Mouse (Mus musculus): ENCODE measurements around the gene Ptbp1.
A peak's percentile ranks its signal among the peaks of the same experiment; 100 is the strongest.

Gene Ptbp1

DNA sequence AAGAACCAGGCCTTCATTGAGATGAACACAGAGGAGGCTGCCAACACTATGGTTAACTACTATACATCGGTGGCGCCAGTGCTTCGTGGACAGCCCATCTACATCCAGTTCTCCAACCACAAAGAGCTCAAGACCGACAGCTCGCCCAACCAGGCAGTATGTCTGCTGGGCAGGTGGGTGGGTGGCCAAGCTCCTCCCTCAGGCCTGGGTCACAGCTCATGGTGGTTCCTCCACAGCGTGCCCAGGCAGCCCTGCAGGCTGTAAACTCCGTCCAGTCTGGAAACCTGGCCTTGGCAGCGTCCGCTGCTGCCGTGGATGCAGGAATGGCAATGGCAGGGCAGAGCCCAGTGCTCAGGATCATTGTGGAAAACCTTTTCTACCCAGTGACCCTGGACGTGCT, 4.9 kb downstream of the Ptbp1 start:
- DNase-seq (ENCODE audit: low read depth): no peak

DNA sequence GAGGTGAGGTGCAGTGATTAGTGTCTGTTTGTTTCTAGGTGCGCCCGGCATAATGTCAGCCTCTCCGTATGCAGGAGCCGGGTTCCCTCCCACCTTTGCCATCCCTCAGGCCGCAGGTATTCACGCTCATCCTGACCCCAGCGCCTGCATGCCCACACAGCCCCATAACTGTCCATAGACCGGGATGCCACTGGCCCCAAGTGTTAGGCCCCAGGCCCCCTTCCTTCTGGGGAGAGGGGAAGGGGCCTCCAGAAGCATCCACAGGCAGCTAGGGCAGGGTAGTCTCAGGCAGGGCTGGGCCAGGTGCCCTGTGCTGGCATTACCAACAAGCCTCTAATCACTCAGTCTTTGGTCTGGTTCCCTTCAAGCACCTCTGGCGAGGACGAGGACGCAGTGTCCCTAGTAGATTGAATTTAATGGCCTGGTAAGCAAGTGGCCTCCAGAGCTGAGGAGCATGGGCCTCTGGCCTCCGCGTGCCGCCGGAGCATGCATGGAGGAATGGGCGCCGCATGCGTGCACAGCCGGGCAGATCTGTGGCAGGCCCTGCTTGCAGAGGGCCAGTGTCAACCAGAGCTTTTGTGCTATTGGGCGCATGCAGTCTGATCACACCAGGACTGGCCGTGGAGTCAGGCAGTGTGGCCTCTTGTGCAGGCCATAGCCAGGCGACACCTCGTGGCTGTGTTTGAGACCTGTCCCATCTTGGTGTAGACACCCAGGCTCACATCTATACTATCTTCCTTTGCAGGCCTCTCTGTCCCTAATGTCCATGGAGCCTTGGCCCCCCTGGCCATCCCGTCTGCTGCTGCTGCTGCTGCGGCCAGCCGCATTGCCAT, 6.1 kb downstream of the Ptbp1 start:
- DNase-seq (ENCODE audit: low read depth): no peak

- DNase-seq (ENCODE audit: low read depth): no peak
Measured at GRCm38 (mm10) chr10:79861230-79862048, 7.2 kb downstream of the Ptbp1 start.

- no peak for DNase-seq (ENCODE audit: low read depth)
Measured at GRCm38 (mm10) chr10:79862049-79862788, 8.0 kb downstream of the Ptbp1 start.

- DNase-seq (ENCODE audit: low read depth): no peak
Measured at GRCm38 (mm10) chr10:79862925-79863324, 8.7 kb downstream of the Ptbp1 start.

- no peak for DNase-seq (ENCODE audit: low read depth)
Measured at GRCm38 (mm10) chr10:79864351-79865188, 10.3 kb downstream of the Ptbp1 start.

DNA sequence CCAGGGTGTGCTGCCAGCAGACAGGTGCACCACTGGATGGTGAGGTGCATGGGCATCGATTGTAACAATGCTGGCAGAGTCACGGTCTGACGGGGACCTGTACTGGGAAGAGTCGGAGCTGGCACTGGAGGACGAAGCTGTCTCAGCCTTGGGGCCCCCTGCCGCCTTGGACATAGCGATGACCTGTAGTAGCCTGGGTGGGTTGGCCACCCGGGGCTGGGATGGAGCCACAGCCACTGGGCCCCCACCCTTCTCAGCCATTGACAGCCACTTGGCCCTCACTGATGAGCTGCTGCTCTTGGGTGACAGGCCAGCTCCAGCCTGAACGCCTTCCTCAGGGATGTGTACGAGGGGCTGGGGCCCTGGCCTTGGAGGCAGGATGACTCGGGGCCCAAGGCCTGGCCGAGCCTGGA, 11.0 kb downstream of the Ptbp1 start:
- DNase-seq (ENCODE audit: low read depth): no peak

DNA sequence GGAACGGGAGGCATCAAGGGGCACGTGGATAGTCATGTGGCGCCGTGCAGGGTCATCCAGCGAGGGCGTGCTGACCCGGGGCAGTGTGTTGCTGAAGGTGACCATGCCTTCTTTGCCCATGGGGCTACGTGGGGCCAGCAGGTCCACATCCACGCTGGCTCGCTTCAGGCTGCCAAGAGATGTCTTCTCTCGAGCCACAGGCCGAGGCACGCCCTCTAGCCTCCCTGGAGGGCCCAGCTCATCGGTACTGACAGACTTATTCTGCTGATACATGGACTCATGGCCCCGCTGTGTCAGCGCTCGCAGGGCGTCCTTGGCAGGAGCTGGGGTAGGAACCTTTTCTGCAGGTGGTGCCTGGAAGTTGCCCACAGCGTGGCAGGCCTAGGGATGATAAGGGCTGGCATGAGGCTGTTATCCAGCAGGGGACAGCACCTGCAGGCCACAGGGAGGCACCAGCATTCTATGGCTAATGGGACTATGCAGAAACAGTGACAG, 11.6 kb downstream of the Ptbp1 start:
- DNase-seq (ENCODE audit: low read depth): no peak

DNA sequence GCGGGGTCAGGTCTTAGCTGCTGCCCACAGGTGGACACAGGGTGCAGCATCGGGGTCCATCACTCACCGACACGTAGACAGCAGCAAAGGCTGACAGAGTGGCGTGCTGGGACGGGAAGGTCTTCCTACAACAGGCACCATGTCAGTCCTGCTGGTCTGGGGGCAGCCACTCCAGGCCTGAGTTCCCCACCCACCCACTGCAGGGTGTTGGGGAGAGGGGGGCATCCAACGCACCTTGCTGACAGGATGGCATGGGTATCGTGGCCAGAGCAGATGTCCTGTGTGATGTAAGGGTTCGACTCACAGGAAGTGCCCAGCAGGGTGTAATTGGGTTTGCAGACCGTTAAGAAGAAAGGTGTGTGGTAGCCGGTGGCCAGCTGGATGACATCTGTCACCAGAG, 12.4 kb downstream of the Ptbp1 start:
- no peak for DNase-seq (ENCODE audit: low read depth)

DNA sequence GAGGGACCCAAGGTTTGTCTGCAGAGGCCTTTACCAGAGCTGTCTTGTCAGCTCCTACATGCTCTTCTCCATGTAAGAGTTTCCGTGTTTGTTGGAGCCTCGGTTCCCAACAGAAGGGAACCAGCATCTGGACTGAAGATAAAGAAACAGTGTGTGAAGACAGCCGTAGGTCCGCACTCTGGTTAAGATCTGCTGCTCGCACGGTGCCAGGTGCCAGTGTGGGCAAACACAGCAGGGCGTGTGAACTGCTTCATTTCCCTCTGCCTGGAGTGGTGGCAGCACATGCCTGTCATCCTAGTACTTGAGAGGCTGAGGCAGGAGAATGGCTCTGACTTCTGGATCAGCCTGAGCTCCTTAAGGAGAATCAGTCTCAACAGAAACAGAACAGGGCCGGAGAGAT, 17.6 kb downstream of the Ptbp1 start:
- DNase-seq (ENCODE audit: low read depth): no peak

- no peak for DNase-seq (ENCODE audit: low read depth)
Measured at GRCm38 (mm10) chr10:79872862-79873261, 18.6 kb downstream of the Ptbp1 start.

- DNase-seq (ENCODE audit: low read depth): no peak
Measured at GRCm38 (mm10) chr10:79873313-79873712, 19.1 kb downstream of the Ptbp1 start.

DNA sequence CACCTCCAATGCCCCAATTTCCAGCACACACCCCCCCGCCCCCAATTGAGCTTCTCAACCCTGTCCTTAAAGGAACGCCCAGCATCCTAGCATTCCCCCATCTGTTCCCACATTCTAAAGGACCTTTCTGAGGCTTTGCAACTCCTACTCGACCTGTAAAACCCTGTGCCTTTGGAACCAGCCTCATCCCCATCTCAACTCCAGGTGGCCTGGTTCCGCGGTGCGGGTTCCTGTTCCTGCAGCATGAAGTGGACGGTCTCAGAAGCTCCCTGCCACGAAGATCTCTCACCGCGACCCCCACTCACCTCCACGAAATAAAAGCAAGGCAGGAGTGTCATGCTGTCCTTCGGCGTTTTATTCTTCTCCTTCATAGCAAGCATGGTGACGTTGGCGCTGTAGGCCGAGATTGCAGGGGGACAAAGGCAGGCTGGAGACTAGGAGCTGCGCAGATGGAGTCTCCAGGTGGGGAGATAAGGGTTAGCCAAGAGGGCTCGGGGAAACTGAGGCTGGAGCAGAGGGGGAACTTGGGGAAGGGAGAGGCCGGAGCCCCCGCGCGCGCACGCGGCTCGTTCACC, 19.6 kb downstream of the Ptbp1 start:
- DNase-seq (ENCODE audit: low read depth): no peak

DNA sequence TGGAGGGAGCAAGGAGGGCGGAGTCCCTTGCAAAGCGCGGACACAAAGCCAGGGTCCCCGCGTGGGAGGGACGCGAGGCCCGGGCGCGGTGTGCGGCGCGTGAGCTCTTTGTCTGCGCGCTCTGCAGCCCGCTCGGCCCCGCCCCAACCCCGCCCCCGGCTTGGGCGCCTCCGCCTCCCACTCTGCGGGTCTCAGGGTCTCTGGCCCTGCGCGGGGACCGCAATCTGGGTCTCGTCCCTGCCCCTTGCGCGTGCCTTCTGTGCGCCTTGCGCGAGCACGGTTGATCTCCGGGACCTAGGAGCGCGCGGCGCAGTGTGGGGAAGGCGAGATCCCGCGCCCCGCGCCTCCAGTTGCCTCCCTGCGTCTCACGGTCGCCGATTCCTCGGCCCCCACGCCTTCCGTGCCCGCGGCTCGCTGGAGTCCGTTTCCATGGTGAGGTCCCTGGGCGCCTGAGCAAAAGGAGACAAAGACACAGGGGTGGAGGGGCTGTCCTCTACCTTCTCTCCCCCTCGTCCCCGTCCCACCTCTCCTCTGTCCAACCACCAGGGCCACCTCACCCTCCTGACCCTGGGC, 20.1 kb downstream of the Ptbp1 start, which contains the start of the genes Prtn3 and Plppr3:
TSS of gene Prtn3 (plus strand) at position 187 of the 573 bp plus-strand sequence.
TSS of gene Plppr3 (minus strand) at position 345 of the 573 bp plus-strand sequence.
- no peak for DNase-seq (ENCODE audit: low read depth)

DNA sequence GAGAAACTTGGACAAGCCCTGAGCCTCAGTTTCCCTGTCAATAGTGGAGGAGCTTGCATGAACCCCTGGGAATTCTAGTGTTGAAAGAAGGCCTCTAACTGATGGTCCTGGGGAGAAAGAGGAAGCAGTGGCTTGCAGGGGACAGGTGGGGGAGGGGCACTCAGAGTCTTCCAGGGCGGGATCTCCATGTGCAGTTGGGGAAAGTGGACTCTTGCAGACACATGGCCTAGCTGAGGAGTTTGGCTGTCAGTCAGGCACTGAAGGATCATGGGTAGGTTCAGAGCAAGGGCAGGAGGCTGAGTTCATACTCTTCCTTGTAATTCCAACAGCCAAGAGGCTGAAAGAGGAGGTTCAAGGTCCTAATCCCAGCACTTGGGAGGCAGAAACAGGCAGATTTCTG, 22.9 kb downstream of the Ptbp1 start:
- no peak for DNase-seq (ENCODE audit: low read depth)

GRCm38 (mm10) chr10:79877757-79878156, 23.5 kb downstream of the Ptbp1 start:
- DNase-seq (ENCODE audit: low read depth): no peak

DNA sequence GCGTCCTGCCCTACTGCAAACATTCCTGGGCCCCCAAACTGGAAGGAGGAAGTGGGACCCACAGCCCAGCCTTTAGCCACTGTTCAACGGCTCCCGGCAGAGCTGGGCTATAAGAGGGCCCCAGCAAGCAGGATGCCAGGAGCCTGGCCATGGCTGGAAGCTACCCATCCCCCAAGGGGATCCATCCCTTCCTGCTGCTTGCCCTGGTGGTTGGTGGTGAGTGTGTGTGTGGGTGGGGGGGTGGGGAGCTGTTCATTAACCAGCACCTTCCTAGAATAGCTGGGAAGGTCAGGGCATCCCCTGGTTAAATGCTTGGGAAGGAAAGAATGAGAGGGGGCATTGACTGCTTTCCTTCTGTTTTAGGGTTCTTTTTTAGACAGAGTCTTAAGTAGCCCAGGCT, 25.3 kb downstream of the Ptbp1 start:
- DNase-seq (ENCODE audit: low read depth): no peak

- DNase-seq (ENCODE audit: low read depth): no peak
Measured at GRCm38 (mm10) chr10:79880721-79881120, 26.5 kb downstream of the Ptbp1 start.

DNA sequence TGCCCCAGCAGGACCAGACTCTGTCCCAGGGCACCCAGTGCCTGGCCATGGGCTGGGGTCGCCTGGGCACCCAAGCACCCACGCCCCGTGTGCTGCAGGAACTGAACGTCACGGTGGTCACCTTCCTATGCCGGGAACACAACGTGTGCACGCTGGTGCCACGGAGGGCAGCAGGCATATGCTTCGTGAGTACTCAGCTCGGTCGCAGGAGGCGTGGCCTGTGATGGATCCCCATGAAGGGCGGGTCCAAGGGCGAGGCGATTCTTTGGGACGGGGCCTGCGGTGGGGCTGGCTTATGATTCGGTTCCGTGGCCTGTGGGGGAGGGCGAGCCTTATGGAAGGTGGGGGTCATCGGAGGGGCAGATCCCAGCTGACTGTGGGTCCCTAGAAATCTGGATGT, 27.8 kb downstream of the Ptbp1 start:
- DNase-seq (ENCODE audit: low read depth): peak; percentile 56

GRCm38 (mm10) chr10:79883297-79884084, 29.3 kb downstream of the Ptbp1 start:
- peak; percentile 74 for DNase-seq (ENCODE audit: low read depth)

Data from c-Kit-positive CD71-positive TER-119-negative erythroid progenitor cells, embryonic 14.5 days (primary cell).